Mouse (Mus musculus): ENCODE measurements at regions not wholly inside any gene's neighbourhood (a gene's known extent, or its start where the extent isn't known, plus 50 kb on each side); places are given as distances from the start of the nearest gene placed in this dataset.

DNA sequence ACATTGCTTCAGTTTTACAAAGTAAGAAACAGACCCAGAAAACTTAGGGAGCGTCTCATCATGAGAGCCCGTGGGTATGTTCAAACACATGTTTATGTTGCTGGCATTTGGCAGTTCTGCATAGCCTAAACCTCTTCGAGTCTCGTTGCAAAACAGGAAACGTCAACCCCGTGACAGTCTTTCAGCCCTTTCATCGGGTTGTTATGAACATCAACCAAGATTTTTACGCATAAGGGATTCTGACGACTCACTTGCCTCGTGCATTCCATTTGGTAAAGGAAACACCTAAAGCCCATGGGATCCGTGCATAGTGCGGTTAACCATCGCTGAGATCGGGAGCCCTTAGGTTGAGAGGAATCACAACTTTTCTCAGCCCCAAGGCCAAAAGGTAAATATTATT is 115.7 kb downstream of the Gpam start:
- no peak for DNase-seq (ENCODE audit: extremely low spot score in 1 of 2, low spot score in 1 of 2)

DNA sequence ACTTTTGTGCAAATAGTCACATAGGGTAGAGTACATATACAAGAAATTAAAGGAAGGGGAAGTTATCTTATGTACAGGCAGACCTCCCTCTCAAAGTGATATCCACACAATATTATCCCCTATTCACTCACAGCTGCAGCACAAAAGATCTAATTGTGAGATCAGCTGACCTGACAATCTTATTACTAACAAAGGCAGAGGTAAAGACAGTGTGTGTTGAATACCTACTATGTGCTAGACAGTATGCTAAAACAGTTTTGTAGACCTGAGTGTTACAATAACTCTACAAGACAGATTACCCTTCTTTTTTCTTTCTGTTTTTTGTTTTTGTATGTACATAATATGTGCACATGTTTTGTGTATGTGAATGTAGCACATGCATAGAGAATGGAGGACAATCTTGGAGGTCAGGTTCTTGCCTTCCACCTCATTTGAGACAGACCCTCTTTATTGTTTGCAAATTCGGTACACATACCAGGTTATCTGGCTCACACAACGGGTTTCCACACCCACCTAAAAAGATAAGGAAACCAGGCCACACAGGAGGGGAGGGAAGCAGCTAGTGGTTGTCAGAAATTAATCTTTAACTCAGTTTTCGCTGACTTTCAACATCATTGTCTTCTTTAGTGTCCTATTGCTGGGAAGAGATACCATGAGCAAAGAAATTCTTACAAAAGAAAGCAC is 118.4 kb downstream of the Gpam start:
- no peak for DNase-seq (ENCODE audit: extremely low spot score in 1 of 2, low spot score in 1 of 2)

DNA sequence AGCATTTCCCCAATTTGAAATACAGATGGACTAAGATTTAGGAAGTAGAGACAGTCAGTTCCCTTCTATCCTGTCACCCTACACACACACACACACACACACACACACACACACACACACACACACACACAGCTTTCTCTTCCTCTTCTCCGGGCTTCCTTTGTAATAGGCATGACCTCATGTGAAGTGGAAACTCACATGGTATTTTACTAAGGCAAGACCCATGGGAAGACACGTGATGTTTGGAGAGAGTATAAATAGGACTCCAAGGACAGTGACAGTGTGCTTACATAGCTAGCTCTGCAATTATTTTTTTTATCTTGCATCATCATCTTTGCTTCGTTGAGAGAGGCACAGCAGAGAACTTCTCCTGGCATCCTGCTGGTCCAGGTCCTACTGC is 137.1 kb downstream of the Gpam start:
- no peak for DNase-seq (ENCODE audit: extremely low spot score in 1 of 2, low spot score in 1 of 2)

DNA sequence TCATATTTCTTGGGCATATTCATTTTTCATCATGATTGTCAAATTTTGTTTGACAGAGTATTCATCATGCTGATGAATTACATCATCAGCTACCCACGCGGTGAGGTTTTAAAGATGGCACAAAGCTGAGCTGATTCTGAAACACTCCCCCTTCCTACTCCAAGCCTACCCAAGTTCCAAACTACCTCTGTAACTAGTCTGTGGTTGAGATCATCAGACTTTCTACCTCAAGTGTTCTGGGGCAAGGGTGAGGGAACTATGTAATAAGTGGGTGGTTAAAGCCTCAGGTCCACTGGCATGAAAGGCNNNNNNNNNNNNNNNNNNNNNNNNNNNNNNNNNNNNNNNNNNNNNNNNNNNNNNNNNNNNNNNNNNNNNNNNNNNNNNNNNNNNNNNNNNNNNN is 142.5 kb downstream of the Gpam start:
- DNase-seq (ENCODE audit: extremely low spot score in 1 of 2, low spot score in 1 of 2) = no peak

DNA sequence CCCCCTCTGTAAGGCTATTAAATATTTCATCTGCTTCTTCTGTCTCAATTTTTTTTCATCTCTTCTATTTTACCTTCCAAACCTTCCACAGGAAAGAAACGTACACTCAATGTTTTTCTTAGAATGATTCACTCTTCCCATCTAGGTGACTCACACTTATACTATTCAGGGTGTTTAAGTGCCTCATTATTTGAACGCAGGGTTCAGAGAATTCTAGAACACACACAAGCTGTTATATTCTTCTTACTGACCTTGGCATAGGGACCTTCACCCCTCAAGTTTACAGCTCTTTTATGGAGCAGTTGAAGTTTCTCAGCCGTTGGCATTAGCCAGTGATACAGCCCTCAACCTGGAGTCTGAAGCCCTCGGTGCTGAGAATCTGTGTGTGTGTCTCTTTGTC is 144.2 kb downstream of the Gpam start:
- DNase-seq (ENCODE audit: extremely low spot score in 1 of 2, low spot score in 1 of 2) = no peak

DNA sequence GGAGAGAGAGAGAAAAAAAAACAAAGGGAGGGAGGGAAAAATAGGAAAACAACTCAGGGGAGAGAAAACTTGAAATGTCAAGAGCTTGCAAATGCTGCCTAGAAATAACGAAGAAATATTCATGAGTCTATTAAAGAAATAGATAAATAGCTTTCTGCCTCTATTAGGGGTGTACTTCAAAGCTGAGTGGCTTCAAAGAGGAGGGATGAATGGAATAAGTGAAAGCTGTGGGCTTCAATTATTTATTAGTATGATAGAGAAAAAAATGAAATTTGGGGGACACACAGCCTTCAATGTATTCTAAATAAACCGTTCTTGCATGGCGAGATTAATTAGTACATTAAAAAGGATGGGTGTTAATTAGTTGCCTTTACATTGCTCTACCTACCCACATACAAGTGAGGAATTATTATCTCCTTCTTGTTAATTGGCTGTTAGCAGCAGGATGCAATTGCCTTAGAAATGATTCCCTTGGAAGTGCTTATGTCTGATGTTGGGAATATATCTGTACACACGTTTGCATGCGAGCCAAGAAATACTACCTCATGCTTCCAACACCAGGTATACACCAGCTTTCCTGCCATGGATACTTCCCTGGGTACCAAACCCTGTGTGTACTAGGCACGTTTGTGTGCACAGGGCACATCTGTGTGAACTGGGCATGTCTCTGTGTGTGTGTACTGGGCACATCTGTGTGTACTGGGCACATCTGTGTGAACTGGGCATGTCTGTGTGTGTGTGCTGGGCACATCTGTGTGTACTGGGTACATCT is 155.4 kb downstream of the Gpam start:
- no peak for DNase-seq (ENCODE audit: extremely low spot score in 1 of 2, low spot score in 1 of 2)

DNA sequence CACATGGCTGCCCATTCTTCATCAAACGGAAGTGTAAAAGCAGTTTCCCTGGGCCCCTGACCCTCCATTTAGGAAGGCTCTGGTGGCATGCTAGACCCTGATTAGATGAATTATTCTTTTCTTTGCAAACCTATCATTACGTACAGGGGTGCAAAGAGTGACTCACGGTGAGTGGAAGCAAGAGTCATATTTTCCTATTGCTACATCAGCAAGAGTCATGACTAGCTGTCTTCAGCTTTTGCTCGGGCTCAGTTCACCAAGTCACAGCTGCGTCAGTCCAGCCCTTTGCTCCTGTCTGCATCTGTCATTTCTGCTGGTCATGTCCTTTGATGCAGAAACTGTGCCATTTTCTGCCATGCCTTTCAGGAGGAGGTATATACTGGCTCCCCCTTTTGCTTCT is 168.7 kb downstream of the Gpam start:
- DNase-seq (ENCODE audit: extremely low spot score in 1 of 2, low spot score in 1 of 2) = no peak

DNA sequence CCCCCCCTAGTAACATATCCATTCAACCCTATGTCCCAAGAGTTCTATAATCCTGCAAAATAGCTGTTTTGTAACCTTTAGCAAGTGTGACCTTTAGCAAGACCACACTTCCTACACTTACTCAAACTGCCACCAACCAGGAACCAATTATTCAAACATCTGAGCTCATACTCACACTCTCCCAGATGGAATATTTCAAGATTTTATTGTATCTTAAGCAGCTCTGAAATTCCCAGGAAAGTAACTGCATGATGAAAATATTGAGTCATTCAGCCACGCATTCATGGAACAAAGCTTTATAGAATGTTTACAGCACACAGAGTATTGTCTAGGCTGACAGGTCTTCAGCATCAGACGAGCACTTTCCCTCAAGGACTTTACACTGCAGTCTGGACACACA is 171.9 kb downstream of the Gpam start:
- DNase-seq (ENCODE audit: extremely low spot score in 1 of 2, low spot score in 1 of 2) = peak in 1 of 2 experiments; percentile 4

DNA sequence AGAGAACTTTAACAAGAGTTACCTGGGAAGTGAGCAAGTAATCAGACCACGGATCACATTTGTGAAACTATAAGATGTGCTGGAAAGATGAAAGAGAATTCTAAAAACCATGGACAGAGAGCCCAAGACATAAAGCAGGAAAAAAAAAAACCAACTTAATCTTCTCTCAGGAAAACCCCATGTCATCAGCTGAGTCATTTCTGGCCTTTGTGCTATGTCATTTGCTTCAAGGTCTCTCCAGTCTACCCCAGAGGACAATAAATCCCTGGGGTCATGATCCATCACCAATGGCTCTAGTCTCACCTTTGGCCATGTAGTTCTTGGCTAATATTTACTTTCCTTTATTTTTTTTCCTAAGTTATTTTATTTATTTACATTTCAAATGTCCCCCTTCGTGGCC is 174.5 kb downstream of the Gpam start:
- no peak for DNase-seq (ENCODE audit: extremely low spot score in 1 of 2, low spot score in 1 of 2)

DNA sequence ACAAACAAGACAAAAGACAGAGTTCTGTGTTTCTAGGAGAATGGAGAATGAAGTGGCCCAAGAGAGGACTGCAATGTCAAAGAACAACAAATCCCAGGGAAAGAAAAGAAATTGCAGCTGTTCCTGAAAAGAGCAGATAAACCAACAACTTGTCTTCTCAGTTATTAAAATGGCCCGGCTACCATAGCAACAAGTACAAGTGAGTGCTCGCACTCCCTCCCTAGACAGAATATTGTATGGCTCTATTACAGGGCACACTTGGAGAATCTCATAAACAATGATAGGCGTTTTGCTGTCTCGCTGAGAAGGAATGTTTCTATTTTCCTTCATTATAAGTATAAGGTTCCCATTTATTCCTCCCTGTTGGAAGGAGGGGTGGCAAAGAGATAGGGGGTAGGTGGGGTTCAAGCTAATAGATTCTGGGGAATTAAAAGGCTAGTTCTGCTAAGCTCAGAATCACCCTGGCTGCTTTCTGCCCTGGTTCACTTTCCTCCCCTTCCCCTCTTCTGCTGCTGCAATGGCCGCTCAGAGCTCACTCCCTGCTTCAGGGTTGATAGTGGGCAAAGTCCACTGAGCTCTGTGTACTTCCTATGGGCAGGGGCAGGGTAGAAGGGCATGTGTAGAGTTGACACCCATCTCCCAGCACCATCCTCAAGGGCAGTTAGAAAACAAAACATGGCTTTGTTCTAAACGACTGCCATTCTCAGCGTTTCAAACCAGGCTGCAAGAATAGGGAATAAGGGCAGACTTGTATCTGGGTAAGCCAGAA is 178.5 kb downstream of the Gpam start:
- no peak for DNase-seq (ENCODE audit: extremely low spot score in 1 of 2, low spot score in 1 of 2)

DNA sequence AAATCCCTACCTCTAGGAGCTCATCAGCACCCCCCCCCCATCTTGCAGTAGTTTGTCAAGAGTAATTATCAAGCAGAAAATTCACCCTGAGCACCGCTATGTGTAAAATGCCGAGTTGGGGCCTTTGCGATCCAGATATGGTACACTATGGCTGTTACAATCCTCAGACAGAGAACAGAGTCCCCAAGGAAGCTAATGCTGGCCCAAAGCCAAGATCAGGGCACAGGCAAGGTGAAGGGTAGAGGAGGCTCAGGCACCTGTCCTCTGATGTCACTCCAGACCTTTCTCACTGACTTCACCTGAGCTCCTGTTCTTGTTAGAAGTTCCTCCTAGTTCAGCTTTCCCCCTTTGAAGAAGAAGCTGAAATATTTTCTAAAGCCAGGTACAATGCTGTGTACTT is 179.5 kb downstream of the Gpam start:
- DNase-seq (ENCODE audit: extremely low spot score in 1 of 2, low spot score in 1 of 2) = no peak

DNA sequence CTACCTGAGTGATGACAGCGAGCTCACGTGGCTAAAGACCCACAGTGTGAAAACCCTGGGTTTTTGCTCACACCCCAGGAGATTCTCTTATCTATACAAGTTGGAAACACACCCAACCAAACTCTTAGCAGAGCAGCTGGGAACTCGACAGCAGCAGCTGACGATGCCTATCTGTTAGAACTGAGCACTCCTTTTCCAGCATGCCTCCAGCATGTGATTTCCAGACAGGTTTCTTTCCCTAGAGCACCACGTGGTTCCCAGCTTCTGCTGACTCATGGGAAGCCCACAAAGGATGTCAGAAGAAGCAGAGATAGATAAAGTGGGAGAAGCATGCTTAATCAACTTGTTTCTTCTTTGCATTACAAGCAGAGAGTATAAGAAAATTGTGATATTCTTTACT is 194.5 kb downstream of the Gpam start:
- DNase-seq (ENCODE audit: extremely low spot score in 1 of 2, low spot score in 1 of 2) = peak; percentile 9 to 39

DNA sequence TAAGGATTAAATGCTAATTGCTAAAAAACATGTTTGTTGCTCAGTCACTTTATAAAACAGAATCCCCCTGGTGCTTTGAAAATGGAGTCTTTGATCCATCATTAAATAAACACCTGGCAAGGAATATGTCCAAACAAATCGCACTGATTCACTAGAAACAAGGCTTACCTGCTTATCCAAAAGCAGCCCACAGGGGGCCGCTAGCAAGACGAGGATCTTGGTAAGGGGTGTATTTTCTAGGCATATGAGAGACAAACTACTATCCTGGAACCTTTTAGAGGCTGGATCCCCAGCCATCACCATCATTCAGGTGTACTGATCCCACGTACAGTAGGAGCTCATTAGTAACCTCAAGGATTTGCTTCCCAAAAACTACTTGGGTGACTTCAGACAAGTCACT is 201.2 kb downstream of the Gpam start:
- no peak for DNase-seq (ENCODE audit: extremely low spot score in 1 of 2, low spot score in 1 of 2)

DNA sequence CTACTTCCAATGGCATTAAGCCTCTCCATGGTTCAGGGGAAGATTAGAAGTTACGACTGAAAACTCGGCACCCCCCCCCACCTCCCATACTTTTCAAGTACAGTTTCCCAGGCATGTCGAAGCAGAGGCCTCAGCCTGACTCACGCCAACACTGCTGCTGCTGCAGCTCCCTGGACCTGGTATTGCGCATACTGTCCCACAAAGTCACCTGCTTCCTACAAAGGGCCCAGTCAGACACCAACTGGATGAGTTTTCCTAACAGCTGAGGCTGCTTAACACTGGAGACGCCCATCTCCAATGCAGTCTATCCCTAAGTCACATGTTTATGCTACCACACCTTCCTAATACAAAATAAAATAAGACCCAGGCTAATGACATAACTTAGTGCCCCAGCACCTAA is 207.4 kb downstream of the Gpam start:
- DNase-seq (ENCODE audit: extremely low spot score in 1 of 2, low spot score in 1 of 2) = no peak

DNA sequence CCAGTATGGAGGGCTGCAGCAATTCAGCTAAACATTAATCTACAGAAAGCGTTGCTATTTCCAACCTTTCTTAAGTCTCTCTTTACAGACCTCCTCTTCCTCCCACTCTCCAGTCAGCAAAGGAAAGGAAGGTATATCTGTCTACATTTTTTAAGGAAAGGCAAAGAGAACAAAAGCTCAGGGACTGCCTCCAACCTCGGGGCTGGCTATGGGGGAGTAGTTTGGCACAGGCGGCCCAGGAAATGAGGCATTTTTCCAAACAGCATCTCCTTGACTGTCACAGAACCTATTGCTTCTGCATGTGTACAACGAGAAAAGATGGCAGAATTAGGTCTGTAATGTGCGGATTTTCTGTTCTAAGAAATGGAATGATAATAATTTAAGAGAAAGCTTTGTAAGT is 233.4 kb downstream of the Gpam start:
- DNase-seq (ENCODE audit: extremely low spot score in 1 of 2, low spot score in 1 of 2) = peak in 1 of 2 experiments; percentile 63

DNA sequence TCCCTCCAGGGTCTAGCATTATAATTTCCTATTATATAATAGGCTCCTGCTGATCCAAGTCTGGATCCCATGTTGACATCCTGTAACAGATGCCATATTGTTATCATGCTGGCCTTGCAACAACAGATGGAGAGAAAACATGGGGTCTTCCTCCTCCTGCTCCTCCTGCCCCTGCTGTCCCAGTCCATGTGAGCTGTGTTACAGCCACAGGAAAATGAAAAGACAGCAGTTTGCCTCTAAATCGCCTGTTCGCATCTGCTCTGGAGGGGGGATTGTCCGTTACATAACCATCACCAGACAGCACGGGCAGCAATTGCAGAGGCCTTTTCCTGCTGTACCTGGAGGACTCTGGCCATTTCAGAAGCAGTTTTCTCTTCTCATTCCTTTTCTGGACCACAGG is 260.0 kb downstream of the Gpam start:
- DNase-seq (ENCODE audit: extremely low spot score in 1 of 2, low spot score in 1 of 2) = no peak

DNA sequence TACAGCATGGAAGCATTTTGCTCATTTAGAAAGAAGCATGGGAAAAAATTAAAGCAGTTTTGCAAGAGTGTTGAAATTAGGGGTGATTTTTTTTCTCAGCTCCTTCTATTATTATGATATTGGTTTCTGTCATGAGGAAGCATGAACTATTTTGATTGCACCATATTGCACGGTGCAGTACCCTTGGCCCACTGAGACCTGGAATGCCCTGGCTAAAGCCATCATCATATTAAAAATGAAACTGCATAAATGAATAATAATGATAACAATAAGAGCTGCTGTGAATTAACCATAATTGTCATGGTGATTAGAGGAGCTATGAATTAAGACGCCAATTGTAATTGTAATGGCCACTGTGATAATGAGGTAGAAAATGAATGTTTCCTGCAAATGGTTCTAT is 271.8 kb downstream of the Gpam start:
- no peak for DNase-seq (ENCODE audit: extremely low spot score in 1 of 2, low spot score in 1 of 2)

DNA sequence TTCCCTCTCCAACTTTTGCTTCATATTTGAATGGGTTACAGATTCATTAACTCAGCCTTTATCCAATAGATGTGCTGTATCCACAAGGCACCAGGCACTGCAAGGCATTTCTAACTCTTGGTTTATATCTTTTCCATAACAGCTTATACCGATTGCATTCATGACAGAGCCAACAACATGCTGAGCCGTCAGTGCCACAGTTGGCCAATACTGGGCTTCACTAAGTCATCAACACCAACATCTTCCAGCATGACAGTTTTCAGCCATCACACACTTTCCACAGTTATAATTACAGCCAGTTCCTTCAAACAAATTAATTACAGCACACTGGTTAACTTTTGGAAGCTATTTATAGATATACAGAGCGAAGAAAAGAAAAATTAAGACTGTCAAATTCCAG is 288.8 kb downstream of the Gpam start:
- no peak for DNase-seq (ENCODE audit: extremely low spot score in 1 of 2, low spot score in 1 of 2)

DNA sequence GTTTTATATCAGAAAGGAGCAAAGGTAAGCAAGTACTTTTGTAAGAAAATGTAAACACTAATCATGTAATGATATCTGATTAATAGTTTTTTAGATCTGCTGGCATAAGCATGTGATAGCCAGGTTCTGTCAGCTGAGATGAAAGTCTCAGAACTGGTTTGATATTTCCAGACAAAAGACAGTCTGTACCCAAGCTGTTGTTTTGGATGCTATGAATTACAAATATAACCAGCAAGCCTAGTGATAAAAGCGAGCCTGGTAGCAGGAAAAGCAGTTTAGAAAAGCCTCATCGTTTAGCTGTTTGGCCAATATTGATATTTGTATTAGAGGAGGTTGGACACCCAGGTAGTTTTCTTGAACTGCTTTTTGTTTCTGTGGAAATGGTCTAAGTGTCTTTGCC is 290.6 kb downstream of the Gpam start:
- no peak for DNase-seq (ENCODE audit: extremely low spot score in 1 of 2, low spot score in 1 of 2)

DNA sequence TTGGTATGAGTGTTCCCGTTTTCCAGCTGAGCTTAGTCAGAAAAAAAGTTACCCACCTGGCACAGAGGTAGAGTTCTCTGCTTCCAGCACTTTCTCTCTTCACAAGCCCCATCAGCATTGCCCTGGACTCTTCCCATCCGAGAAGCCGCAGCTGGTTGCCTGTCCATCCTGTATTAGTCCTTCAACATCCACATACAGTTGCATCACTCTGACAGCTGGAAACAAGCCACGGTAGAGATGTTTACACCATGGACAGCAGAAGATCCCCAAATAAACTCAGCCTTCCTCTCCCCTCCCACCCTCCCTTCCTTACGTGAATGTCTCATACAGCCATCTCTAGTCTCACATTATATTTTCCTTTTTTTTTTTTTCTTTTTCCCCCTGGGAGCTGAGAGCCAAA is 304.9 kb downstream of the Gpam start:
- DNase-seq (ENCODE audit: extremely low spot score in 1 of 2, low spot score in 1 of 2) = no peak

DNA sequence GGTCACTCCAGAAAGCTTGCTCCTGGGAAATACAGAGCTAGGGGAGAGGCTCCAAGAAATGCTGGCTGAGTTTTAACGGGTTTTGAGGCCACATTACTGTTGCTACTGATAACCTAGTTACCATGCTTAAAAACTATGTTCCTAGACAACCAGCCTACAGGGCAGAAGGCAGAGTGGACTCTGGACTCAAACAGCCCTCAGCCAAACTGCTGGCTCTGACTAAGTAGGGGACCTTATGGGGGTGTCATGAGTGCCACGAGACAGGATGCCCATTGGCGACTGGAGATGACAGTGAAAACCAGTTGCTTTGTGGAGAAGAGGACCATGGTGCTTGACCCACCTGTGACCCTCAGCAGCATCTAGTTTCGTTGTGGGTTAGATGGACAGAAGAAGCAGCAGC is 306.5 kb downstream of the Gpam start:
- DNase-seq (ENCODE audit: extremely low spot score in 1 of 2, low spot score in 1 of 2) = no peak
